Mouse (Mus musculus) hindbrain, embryonic 10.5 days (tissue): ENCODE results near the gene Ispd. TPM values are rescaled to one million over a fixed set of nuclear protein-coding genes. Genes with fewer than 3 reads are reported as not detected.

Source experiments
- DNase-seq: peaks from one replicate; pipeline ENCODE4 v3.0.0-alpha.2; 2017; ENCODE audit warnings: low spot score
- H3K27ac ChIP-seq: fragments of 300-500 bp; sonication (generic); 2 replicates; pipeline ENCODE4 v1.5.1; 2016; ENCODE audit warnings: mild to moderate bottlenecking, moderate library complexity
- H3K27me3 ChIP-seq: fragments of 300-500 bp; sonication (generic); 2 replicates; pipeline ENCODE4 v1.6.1; 2016; ENCODE audit warnings: mild to moderate bottlenecking; ENCODE audit not compliant: poor library complexity, insufficient read depth, severe bottlenecking
- H3K36me3 ChIP-seq: fragments of 300-500 bp; sonication (generic); 2 replicates; pipeline ENCODE4 v1.6.1; 2016; ENCODE audit warnings: mild to moderate bottlenecking, moderate library complexity
- H3K4me1 ChIP-seq: fragments of 300-500 bp; sonication (generic); replicated peaks from 2 replicates; pipeline ENCODE4 v1.6.1; 2016; ENCODE audit warnings: mild to moderate bottlenecking
- H3K4me3 ChIP-seq: fragments of 300-500 bp; sonication (generic); 2 replicates; pipeline ENCODE4 v1.5.1; 2016; ENCODE audit warnings: mild to moderate bottlenecking, moderate library complexity
- H3K9me3 ChIP-seq: fragments of 300-500 bp; sonication (generic); 2 replicates; pipeline ENCODE4 v1.6.1; 2016; ENCODE audit warnings: mild to moderate bottlenecking, moderate library complexity
- WGBS: fragments of 180-500 bp; shearing (Covaris S2); methylation state at CpG from one replicate; pipeline ENCODE4 v1.1.7; 2016; 5-methylcytosine and 5-hydroxymethylcytosine counted together
- polyA plus RNA-seq: library from polyadenylated mRNA; unstranded; fragments of >200 nt; fragmentation: Nextera tagmentation; extraction: Ambion mirVana; gene quantifications from 2 replicates; pipeline ENCODE4 v1.2.1, GENCODE M21; 2016

Gene Ispd
- polyA plus RNA-seq, 1 experiment from 2014 or later = 9.9 TPM

GRCm38 (mm10) chr12:36632427-36632826 is 251.2 kb downstream of the Ispd start:
- no peaks in the 10 kb centered on the region for H3K4me1 ChIP-seq
- 83% methylated on average over 1 of the region's 1 CpGs for WGBS
- H3K36me3 ChIP-seq = no peaks in the 10 kb centered on the region
- H3K9me3 ChIP-seq = no peaks in the 10 kb centered on the region
- H3K27me3 ChIP-seq = no peaks in the 10 kb centered on the region
- no peak for DNase-seq
- H3K27ac ChIP-seq = no peak overlapping the region
- H3K4me3 ChIP-seq = no peak overlapping the region

DNA sequence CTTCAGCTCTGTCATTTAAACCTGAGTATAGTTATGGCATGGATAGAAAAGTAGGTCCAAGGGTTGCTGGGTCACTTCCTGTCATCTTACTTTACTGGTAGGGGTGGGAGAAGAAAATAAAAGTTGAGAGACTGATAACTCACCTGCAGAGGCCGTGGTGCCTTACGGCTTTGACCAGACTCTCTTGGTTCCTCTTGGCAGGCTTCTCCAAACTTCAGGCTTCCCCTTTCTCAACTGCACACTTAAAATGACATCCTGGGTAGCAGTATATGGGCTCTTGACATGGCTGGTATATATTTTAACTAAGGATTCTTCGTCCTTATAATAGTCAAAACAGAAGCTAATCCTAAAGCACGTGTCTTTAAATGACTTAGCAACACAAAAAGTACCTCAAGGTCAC is 266.3 kb downstream of the Ispd start:
- H3K36me3 ChIP-seq = no peaks in the 10 kb centered on the region
- 88% methylated on average over 4 of the region's 4 CpGs for WGBS
- no peaks in the 10 kb centered on the region for H3K9me3 ChIP-seq
- no peak for DNase-seq
- H3K27ac ChIP-seq = no peak overlapping the region
- H3K4me3 ChIP-seq = no peak overlapping the region
- no peaks in the 10 kb centered on the region for H3K27me3 ChIP-seq
- H3K4me1 ChIP-seq = no peaks in the 10 kb centered on the region

GRCm38 (mm10) chr12:36662496-36662895 is 281.2 kb downstream of the Ispd start:
- no peaks in the 10 kb centered on the region for H3K36me3 ChIP-seq
- no peaks in the 10 kb centered on the region for H3K9me3 ChIP-seq
- DNase-seq = no peak
- H3K4me1 ChIP-seq = peaks cover 11% of the 10 kb centered on the region
- H3K4me3 ChIP-seq = no peak overlapping the region
- WGBS = 85% methylated on average over 7 of the region's 7 CpGs
- H3K27me3 ChIP-seq = no peaks in the 10 kb centered on the region
- H3K27ac ChIP-seq = no peak overlapping the region

DNA sequence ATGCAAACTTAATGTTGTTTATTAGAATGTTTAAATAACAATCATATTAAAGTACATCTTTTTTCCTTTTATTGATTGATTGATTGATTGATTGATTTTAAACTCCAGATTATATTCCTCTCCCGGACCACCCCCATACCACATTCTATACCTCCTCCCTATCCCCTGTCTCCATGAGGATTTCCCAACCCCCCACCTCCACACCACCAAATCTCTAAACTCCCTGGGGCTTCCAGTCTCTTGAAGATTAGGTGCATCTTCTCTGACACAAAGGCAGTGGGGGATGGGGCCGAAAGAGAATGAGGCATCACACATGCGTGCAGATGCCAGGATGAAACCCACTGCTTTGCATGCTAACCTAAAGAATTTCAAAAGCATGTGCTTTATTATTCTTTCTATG is 283.5 kb downstream of the Ispd start:
- Histone ChIP-seq H3K27me3 (no peaks in the 10 kb centered on the region), H3K9me3 (no peaks in the 10 kb centered on the region), H3K27ac (no peak overlapping the region), H3K4me1 (peaks cover 11% of the 10 kb centered on the region), H3K4me3 (no peak overlapping the region), H3K36me3 (no peaks in the 10 kb centered on the region)
- 45% methylated on average over 3 of the region's 3 CpGs for WGBS
- no peak for DNase-seq

DNA sequence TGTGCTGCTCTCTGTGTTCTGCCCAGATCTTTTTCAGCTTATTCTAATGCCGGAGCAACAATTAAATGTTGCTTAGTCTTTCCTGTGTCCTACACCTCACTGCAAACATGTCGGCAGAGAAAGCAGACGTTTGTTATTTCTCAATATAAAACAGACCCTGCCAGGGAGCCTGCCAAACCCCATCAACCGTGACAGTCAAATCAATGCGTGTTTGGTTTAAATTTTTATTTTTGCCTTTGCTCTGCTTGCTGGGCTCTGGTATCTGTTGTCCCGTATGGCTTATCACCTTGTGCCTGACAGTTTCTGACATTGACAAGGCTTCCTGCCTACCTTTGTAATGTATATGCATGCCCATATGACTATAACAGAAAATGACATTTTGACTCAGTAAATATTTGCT is 285.5 kb downstream of the Ispd start:
- Histone ChIP-seq H3K36me3 (no peaks in the 10 kb centered on the region), H3K9me3 (no peaks in the 10 kb centered on the region), H3K4me3 (no peak overlapping the region), H3K27ac (no peak overlapping the region), H3K27me3 (no peaks in the 10 kb centered on the region), H3K4me1 (peaks cover 11% of the 10 kb centered on the region)
- whole genome bisulfite sequencing = 51% methylated on average over 6 of the region's 6 CpGs
- no peak for DNase-seq

GRCm38 (mm10) chr12:36670164-36670908 is 289.1 kb downstream of the Ispd start:
- Histone ChIP-seq H3K4me3 (no peak overlapping the region), H3K27ac (no peak overlapping the region), H3K4me1 (peaks cover 5% of the 10 kb centered on the region), H3K36me3 (no peaks in the 10 kb centered on the region), H3K27me3 (no peaks in the 10 kb centered on the region), H3K9me3 (no peaks in the 10 kb centered on the region)
- WGBS = 79% methylated on average over 5 of the region's 5 CpGs
- DNase-seq = no peak

GRCm38 (mm10) chr12:36670915-36671579 is 289.8 kb downstream of the Ispd start:
- Histone ChIP-seq H3K27ac (no peak overlapping the region), H3K4me3 (no peak overlapping the region), H3K4me1 (peaks cover 5% of the 10 kb centered on the region), H3K36me3 (no peaks in the 10 kb centered on the region), H3K9me3 (no peaks in the 10 kb centered on the region), H3K27me3 (no peaks in the 10 kb centered on the region)
- WGBS = 42% methylated on average over 10 of the region's 10 CpGs
- no peak for DNase-seq

- no peaks in the 10 kb centered on the region for H3K27me3 ChIP-seq
- no peaks in the 10 kb centered on the region for H3K4me1 ChIP-seq
- H3K36me3 ChIP-seq = no peaks in the 10 kb centered on the region
- no peak overlapping the region for H3K27ac ChIP-seq
- DNase-seq = no peak
- whole genome bisulfite sequencing = 60% methylated on average over 2 of the region's 2 CpGs
- H3K9me3 ChIP-seq = no peaks in the 10 kb centered on the region
- H3K4me3 ChIP-seq = no peak overlapping the region
These were observed 293.2 kb downstream of the Ispd start for GRCm38 (mm10) chr12:36674481-36674880.

- Histone ChIP-seq H3K4me1 (no peaks in the 10 kb centered on the region), H3K27ac (no peak overlapping the region), H3K27me3 (no peaks in the 10 kb centered on the region), H3K4me3 (no peak overlapping the region), H3K36me3 (no peaks in the 10 kb centered on the region), H3K9me3 (no peaks in the 10 kb centered on the region)
- DNase-seq = no peak
- WGBS = 89% methylated on average over 4 of the region's 4 CpGs
These were observed 297.0 kb downstream of the Ispd start for GRCm38 (mm10) chr12:36678220-36678619.

GRCm38 (mm10) chr12:36680883-36681505 is 299.7 kb downstream of the Ispd start:
- H3K9me3 ChIP-seq = no peaks in the 10 kb centered on the region
- no peaks in the 10 kb centered on the region for H3K36me3 ChIP-seq
- no peaks in the 10 kb centered on the region for H3K27me3 ChIP-seq
- DNase-seq = no peak
- H3K4me3 ChIP-seq = no peak overlapping the region
- no peaks in the 10 kb centered on the region for H3K4me1 ChIP-seq
- H3K27ac ChIP-seq = no peak overlapping the region
- WGBS = 78% methylated on average over 2 of the region's 2 CpGs

DNA sequence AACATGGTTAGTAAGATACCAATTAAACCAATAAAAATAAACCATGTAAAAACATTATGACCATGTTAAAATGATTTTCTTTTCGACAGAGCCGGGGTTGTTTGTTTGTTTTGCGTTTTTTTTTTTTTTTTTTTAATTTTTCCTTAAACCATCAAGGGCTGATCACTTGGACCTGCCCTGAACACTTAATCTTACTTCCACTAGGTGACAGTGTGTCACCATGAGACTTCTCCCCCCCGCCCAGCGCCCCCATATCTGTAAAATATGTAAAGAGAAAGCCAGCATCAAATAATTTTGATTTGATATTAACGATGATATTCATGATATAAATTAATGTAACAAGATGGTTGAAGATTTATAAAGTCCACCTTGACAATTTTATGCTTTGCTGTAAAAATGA is 300.5 kb downstream of the Ispd start:
- H3K27ac ChIP-seq = no peak overlapping the region
- no peak for DNase-seq
- H3K27me3 ChIP-seq = no peaks in the 10 kb centered on the region
- H3K36me3 ChIP-seq = no peaks in the 10 kb centered on the region
- H3K4me1 ChIP-seq = no peaks in the 10 kb centered on the region
- no peak overlapping the region for H3K4me3 ChIP-seq
- no peaks in the 10 kb centered on the region for H3K9me3 ChIP-seq
- 81% methylated on average over 6 of the region's 6 CpGs for WGBS

DNA sequence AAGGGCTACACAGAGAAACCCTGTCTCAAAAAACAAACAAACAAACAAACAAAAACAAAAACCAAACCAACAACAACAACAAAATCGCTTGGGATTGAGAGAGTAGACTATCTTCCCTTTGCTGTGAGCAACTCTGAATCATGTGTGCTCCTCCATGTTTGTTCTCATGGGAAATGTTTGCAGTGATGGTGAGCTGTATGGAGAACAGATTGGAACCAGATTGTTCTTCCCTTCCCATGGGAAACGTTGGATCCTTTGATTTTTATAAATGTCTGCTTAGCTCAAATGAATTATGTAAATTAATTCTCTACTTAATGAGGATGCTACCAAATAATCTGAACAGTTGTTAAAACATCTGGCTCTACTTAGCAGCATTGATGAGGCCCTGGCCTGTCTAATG is 312.8 kb downstream of the Ispd start:
- WGBS = 84% methylated on average over 2 of the region's 2 CpGs
- no peak overlapping the region for H3K4me3 ChIP-seq
- no peaks in the 10 kb centered on the region for H3K9me3 ChIP-seq
- no peaks in the 10 kb centered on the region for H3K36me3 ChIP-seq
- no peak for DNase-seq
- no peaks in the 10 kb centered on the region for H3K27me3 ChIP-seq
- no peak overlapping the region for H3K27ac ChIP-seq
- no peaks in the 10 kb centered on the region for H3K4me1 ChIP-seq

DNA sequence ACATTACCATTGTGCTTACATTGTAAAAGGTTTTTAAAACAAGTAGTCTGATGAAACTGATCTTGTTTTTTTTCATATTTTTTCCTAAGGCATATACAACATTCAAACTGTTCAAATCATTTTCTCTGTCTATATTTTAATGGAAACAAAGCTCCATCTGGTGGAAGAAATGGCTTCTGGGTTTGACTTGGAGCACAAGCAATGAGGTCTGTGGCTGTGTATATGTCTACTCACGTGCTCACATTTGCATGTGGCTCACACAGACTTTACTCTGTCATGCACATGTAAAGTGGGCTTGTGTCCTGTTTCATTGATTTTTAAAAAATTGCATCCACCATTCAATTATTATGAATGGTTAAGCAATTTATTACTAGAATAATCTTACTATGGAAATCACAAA is 323.1 kb downstream of the Ispd start:
- no peaks in the 10 kb centered on the region for H3K9me3 ChIP-seq
- no peaks in the 10 kb centered on the region for H3K4me1 ChIP-seq
- no peaks in the 10 kb centered on the region for H3K27me3 ChIP-seq
- no peaks in the 10 kb centered on the region for H3K36me3 ChIP-seq
- 72% methylated on average over 1 of the region's 1 CpGs for WGBS
- H3K4me3 ChIP-seq = no peak overlapping the region
- no peak overlapping the region for H3K27ac ChIP-seq
- DNase-seq = no peak
